Mouse (Mus musculus) cerebellum, postnatal 36 days (tissue): Measurements from ENCODE around the gene Lmbr1l.

Experiments
- DNase-seq, 2 experiments: peaks; one replicate each; pipeline ENCODE4 v3.0.0; 2021 to 2022; ENCODE audit warnings: mixed read lengths in 2 of 2

Gene Lmbr1l

DNA sequence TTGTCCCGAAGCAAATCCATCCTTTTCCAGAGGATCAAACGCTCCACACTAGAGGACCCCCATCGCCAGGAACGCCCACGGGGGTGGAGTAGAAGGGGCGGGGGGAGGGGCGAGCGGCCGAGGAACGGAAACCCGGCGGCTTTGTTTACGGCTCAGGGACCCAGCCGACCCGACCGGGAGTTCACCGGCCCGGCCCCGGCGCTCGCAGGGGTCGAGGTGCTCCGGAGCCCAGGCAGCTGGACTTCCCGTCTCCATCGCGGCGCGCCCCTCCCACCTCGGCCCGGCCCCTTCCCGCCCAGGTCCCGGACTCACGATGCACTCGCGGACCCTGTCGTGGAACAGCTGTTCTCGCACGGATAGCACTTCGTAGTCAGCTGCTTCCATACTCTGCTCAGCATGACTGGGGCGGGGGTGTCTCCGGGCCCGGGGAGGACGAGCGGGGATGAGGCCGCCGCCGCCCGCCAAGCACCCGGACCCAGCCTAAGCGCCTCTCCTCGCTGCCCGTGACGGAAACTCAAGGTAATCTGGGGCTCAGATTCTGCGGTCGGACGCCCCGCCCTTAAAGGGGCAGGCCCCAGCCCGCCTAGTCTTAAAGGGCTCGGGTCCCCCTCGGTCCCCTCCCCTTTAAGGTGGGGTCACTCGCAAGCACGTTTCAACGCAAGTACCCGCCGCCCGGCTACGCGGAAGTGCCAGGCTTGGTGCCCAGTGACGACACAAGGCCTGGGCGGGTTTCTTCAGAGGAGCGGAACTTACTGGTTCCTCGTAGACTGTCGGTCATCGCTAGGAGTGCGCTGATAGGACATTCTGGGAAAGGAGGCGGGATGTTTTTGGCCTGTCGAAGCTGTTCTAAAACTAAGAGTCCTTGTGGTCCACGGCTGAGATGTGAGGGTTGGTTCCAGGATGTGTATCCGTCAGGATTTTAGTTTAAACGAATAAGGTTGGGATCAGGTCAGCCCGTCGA lies at the start of gene Lmbr1l:
TSS of gene Lmbr1l (minus strand) at position 694 of the 961 bp plus-strand sequence.
- DNase-seq, result peak; percentile 98 to 99

- DNase-seq, result no peak
Observed at GRCm38 (mm10) chr15:98959531-98959930, 41.5 kb upstream of the Lmbr1l start.

DNA sequence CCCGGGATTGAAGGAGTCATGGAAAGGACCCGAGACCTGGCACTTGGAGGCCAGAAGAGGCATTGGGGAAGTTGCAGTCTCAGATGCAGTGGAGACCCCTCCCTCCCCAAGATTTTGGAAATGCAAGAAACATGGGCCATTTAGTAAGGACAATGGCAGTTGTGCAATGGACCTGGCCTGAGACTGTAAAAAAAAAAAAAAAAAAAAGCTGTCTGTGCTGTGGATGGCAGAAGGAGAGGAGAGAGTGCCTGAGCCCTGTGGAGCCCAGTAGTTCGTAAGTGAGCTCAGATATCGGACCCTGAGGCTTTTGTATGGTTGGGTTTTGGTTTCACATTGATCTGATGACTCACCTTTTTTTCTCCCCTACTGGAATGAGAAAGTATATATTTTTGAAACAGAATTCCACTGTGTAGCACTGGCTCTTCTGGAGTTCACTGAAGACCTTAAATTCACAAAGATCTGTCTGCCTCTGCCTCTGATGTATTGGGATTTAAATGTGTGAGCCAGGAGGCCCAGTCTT lies 40.9 kb upstream of the Lmbr1l start:
- no peak for DNase-seq

DNA sequence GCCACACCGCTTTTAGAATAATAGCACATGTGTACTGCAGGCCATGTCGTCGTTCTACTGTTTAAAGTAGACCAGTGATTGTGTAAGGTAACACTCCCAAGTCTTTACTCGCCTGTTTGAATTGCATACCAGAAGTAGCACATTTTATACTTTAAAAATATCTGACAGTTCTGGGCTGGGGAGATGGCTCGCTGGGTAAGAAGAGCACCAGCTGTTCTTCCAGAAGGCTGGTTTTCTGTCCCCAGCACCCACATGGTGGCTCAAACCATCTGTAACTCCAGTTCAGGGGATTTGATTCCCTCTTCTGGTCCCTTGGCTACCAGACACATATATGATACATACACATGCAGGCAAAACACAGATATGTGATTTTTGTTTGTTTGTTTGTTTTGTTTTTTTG lies 39.4 kb upstream of the Lmbr1l start:
- no peak for DNase-seq

DNA sequence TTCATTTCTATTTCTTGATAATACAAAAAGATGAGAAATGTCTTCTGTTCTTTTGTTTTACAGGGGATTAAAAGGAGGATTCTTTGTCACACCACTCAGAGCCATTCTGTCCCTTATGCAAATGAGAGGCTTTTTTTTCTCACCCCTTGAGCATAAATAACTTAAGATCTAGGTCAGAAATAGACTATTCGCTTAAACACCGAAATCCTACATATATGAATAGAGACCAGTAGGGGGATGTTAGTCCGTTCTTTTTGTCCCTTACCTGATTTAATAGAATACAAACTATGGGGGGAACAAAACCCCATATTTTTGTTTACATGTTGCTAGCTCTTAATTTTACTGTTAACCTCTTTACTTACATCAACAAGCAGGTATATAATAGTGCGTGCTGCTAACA lies 38.0 kb upstream of the Lmbr1l start:
- no peak for DNase-seq

DNA sequence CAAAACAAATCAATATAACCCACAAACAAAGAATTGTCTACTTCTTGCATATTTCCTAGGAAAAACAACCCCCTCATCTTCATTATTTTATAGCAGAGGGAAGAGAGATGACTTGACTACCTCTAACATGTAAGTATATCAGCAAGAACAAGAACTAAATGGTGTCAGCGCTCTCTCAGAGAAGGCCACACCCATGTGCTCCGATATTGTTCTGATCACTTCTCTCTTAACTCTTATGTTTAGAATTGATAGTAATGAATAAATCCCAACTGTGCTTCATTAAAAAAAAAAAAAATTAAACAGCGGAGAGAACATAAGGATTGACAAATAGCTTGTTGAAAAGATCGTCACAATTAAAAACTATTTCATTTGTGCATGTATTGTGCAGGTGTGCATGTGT lies 37.3 kb upstream of the Lmbr1l start:
- no peak for DNase-seq

DNA sequence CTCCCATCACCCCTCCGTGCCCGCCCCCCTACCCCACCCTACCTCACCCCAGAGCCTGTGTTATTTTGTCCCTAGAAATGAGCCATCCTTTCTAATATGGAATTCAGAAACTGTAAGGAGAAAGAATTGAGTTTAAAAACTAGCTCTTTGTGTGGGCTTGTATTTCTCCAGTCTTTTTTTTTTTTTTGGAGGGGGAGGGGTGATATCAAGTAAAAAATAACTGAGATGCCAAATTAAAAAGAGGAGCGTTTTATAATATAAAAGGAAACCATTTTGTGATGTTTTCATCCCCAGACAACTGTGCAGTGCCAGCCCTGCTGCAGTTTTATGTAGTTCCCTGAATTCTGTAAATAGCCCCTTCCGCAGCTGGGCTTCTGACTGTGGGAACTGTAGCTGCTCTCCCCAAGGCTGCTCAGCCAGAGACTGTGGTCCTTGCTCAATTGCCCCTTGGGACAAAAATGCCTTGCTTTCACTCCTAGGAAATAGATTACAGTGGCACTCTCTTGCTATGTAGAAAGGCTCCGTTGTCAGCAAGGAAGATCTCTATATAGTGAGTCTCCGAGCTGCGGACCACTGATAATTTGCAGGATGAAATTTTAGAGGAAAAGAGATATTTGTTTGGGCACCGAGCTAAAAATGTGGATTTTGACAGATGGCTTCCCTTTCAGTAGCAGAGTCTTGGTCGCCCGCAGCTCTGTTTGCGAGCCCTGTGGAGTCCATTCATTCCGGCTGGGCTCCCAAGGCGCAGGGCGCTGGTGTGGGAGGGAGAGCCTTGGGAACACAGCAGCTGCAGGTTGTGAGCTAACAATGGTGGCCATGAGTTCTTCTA lies 36.6 kb upstream of the Lmbr1l start:
- peak; percentile 58 to 62 for DNase-seq

- peak; percentile 97 to 99 for DNase-seq
Observed at GRCm38 (mm10) chr15:98953401-98954356, 35.6 kb upstream of the Lmbr1l start, which contains the start of the genes Gm49450 and Tuba1a. Gene Gm49450, minus strand, starts transcription at chr15:98953551. Gene Tuba1a, minus strand, starts transcription at chr15:98953703.

GRCm38 (mm10) chr15:98952751-98953400 lies 34.8 kb upstream of the Lmbr1l start:
- DNase-seq, result peak in 1 of 2 experiments; percentile 72

GRCm38 (mm10) chr15:98952063-98952455 lies 34.0 kb upstream of the Lmbr1l start:
- DNase-seq, result peak in 1 of 2 experiments; percentile 24

GRCm38 (mm10) chr15:98951122-98952062 lies 33.4 kb upstream of the Lmbr1l start:
- peak in 1 of 2 experiments; percentile 43 for DNase-seq

GRCm38 (mm10) chr15:98949607-98949892 lies 31.5 kb upstream of the Lmbr1l start:
- peak in 1 of 2 experiments; percentile 16 for DNase-seq

GRCm38 (mm10) chr15:98948857-98949606 lies 31.0 kb upstream of the Lmbr1l start:
- DNase-seq, result no peak

DNA sequence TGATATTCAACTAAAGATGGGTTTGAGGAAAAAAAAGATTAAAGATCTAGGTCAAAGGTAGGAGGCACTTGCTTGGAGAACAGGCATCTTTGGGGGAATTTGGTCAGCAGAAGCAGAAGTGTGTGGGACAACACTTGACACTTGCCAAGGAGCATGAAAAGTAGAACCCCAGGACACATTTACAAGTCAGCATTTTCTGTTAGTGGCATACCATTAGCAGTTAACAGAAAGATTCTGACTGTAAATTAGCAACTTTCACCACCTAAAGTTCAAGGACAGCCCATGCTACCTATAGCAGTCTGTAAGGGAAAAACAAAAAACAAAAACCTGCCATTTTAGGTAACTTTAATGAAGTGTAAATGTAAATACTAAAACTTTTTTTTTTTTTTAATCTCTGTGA lies 30.4 kb upstream of the Lmbr1l start:
- no peak for DNase-seq

DNA sequence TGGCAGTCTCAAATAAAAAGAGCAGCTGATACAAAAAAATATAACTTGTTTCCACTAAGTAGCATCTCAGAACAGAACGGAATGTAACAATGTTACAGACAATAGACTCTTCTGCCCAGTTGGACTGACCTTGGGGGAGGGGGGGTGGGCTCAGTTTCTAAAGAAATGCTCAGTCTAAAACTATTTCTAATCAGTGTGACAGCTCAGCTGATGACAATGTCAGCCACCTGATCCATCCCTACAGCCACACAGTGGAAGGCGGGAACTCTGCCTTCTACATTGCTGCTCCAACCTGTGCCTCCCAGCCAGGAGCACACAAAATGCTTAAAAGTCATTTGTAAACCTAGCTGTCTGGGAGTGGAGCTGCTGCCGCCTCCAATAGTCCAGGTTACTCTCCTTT lies 29.9 kb upstream of the Lmbr1l start:
- no peak for DNase-seq

- no peak for DNase-seq
Observed at GRCm38 (mm10) chr15:98943133-98943532, 25.1 kb upstream of the Lmbr1l start.

DNA sequence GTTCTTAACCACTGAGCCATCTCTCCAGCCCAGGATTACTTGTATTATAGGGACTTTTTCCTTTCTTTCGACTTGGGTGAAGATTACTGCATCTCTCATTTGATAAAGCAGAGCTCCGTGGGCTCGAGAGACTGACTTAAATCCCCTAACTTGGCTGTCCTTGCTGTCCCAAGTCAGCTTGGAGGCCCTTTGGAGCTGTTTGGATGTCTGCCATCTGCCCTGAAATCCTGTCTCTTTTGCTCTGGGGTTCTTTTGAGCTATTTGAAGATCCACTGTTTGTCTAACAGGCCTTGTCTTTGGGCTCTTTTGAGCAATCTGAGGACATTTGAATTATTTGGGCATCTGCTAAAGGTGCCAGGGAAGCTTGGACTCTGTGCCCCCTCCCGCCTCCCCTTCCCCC lies 24.1 kb upstream of the Lmbr1l start:
- no peak for DNase-seq

GRCm38 (mm10) chr15:98941539-98941938 lies 23.5 kb upstream of the Lmbr1l start:
- DNase-seq, result no peak

DNA sequence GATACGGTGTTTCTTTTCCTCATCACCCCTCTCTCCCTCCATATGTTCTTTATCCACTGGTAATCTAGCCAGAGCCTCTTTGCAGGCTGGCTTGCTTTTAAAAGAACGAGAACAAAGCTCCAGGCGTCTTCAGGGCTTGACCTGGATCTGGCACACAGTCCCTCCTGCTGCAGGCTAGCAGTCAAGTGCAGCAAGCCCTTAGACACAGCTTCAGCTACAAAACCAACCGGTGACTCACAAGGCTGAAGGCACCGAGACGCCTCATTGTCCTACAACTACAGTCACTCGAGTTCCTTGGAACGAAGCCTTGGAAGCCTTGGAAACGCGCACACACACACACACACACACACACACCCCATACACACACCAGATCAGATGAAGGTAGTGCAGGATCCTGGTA lies 22.8 kb upstream of the Lmbr1l start:
- DNase-seq, result peak; percentile 32 to 52
